9 mouse cellular contexts compared by ENCODE assay signal in the genomic region with DNA sequence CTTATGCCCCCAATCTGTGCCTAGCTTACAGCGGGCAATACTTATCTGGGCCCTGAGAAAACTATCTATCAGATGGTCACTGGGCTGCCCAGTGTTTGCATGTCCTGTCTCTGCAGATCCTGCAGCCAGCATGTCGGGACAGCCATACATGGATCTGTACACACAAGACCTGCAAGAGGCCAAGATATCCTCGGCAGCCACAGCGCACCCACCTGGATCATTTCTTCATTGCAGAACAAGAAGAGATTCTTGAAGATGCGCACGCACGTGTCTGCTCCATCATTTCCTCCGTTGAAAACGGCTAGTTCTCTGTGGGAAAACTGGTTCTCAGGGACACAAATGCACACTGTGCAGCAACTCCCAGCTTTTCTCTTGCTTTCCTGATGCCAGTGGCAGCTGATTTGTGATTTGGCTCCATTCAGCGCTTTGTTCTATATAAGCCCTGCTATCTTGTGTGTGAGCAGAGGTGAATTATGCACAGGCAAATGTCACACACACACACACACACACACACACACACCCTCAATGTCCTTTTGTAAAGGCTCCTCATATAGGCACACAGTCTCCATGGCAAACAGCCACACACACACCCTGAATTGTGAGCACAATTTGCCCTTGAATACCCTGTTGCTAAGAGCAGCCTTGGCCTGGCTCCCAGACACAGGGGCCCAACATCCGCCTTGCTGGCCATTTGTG.
A peak's percentile ranks its signal among the peaks of the same experiment; 100 is the strongest.
DNase-seq lines count a peak whose midpoint lies in the region; ATAC-seq and TF ChIP-seq lines count a peak whose summit lies in the region.
"Had no signal": no experiment of that assay in that cellular context is flagged by ENCODE, and none has a peak within 500 bp of the region (broad histone marks: within the 10 kb centered on the region; RNA-seq: fewer than 3 reads in every experiment).

No protein-coding gene starts in this region.

- no peak for TF ChIP-seq POLR2A in heart, adult 2 months (IDR thresholded peaks at IDR 0.05; ENCODE audit: insufficient read depth, low read depth, low read length)

- H3K27me3 ChIP-seq in heart, adult 2 months (ENCODE audit: control insufficient read depth, insufficient read depth, low read length): no peaks in the 10 kb centered on the region
- H3K27me3 ChIP-seq in forebrain, embryonic 10.5 days (ENCODE audit: poor library complexity, severe bottlenecking): no peaks in the 10 kb centered on the region
- H3K27me3 ChIP-seq in neural tube, embryonic 14.5 days (ENCODE audit: control insufficient read depth, insufficient read depth, low read length): no peaks in the 10 kb centered on the region
- no peaks in the 10 kb centered on the region for H3K27me3 ChIP-seq in intestine, postnatal 0 days (replicated peaks; ENCODE audit: control insufficient read depth, insufficient read depth, low read length)

- H3K36me3 ChIP-seq in heart, adult 2 months (ENCODE audit: control insufficient read depth, insufficient read depth, low read length): no peaks in the 10 kb centered on the region
- H3K36me3 ChIP-seq in forebrain, embryonic 10.5 days (replicated peaks): no peaks in the 10 kb centered on the region
- H3K36me3 ChIP-seq in neural tube, embryonic 14.5 days (ENCODE audit: control insufficient read depth, insufficient read depth, low read length): no peaks in the 10 kb centered on the region
- H3K36me3 ChIP-seq in intestine, postnatal 0 days (ENCODE audit: control insufficient read depth, insufficient read depth): no peaks in the 10 kb centered on the region

- no peaks in the 10 kb centered on the region for H3K9me3 ChIP-seq in forebrain, embryonic 10.5 days
- no peaks in the 10 kb centered on the region for H3K9me3 ChIP-seq in neural tube, embryonic 14.5 days (ENCODE audit: control insufficient read depth, low read length)
- H3K9me3 ChIP-seq in intestine, postnatal 0 days (ENCODE audit: control insufficient read depth): no peaks in the 10 kb centered on the region

- WGBS in heart, adult 2 months: 71% methylated on average over 11 of the region's 11 CpGs
- 82% methylated on average over 11 of the region's 11 CpGs for WGBS in forebrain, embryonic 10.5 days
- 33% methylated on average over 11 of the region's 11 CpGs for WGBS in neural tube, embryonic 14.5 days
- 78% methylated on average over 11 of the region's 11 CpGs for WGBS in intestine, postnatal 0 days

- no peak overlapping the region for H3K9ac ChIP-seq in heart, adult 2 months (ENCODE audit: low read depth, low read length)
- H3K9ac ChIP-seq in neural tube, embryonic 14.5 days (replicated peaks; ENCODE audit: low read depth, low read length): no peak overlapping the region
- H3K9ac ChIP-seq in intestine, postnatal 0 days (ENCODE audit: low read depth, low read length): no peak overlapping the region

- H3K4me1 ChIP-seq in heart, adult 2 months (ENCODE audit: control insufficient read depth, insufficient read depth, low read length): no peaks in the 10 kb centered on the region
- peaks cover 20% of the 10 kb centered on the region for H3K4me1 ChIP-seq in forebrain, embryonic 10.5 days
- H3K4me1 ChIP-seq in neural tube, embryonic 14.5 days (ENCODE audit: control insufficient read depth, insufficient read depth, low read length): 0 out of 2 replicates have a peak, but pooled peaks cover 5% of the 10 kb centered on the region
- no peaks in the 10 kb centered on the region for H3K4me1 ChIP-seq in intestine, postnatal 0 days (replicated peaks; ENCODE audit: control insufficient read depth, insufficient read depth, low read length)

- intact Hi-C loops in heart, adult 2 months (cut with DNase I): no loop called here

- no peak for TF ChIP-seq CTCF in heart, adult 2 months (IDR thresholded peaks at IDR 0.05)
- no peak for TF ChIP-seq CTCF in intestine, postnatal 0 days (IDR thresholded peaks at IDR 0.05; ENCODE audit: low read depth)

- no peak for TF ChIP-seq EP300 in heart, adult 2 months (IDR thresholded peaks at IDR 0.05; ENCODE audit: insufficient read depth, low read depth, low read length)

- H3K4me3 ChIP-seq in heart, adult 2 months: no peak overlapping the region
- no peak overlapping the region for H3K4me3 ChIP-seq in forebrain, embryonic 10.5 days
- no peak overlapping the region for H3K4me3 ChIP-seq in neural tube, embryonic 14.5 days (ENCODE audit: low read depth, low read length)
- no peak overlapping the region for H3K4me3 ChIP-seq in intestine, postnatal 0 days (ENCODE audit: low read depth, low read length)

- no peak overlapping the region for H3K27ac ChIP-seq in heart, adult 2 months
- H3K27ac ChIP-seq in forebrain, embryonic 10.5 days: peak overlapping the region; percentile 75; the same call in 1 of the 2 replicates
- H3K27ac ChIP-seq in neural tube, embryonic 14.5 days (ENCODE audit: low read depth, low read length): peak overlapping the region; percentile 87
- no peak overlapping the region for H3K27ac ChIP-seq in intestine, postnatal 0 days (ENCODE audit: low read depth, low read length)

- ATAC-seq in neural tube, embryonic 14.5 days (ENCODE audit: low read depth): peak; percentile 68
- ATAC-seq in megakaryocyte progenitor cell, adult 5-6 weeks (replicated peaks; ENCODE audit: poor library complexity): no peak
- no peak for ATAC-seq in intestine, postnatal 0 days
- ATAC-seq: Patski had no signal

- no peaks in the 10 kb centered on the region for H3K79me2 ChIP-seq in heart, adult 2 months (replicated peaks; ENCODE audit: control insufficient read depth, insufficient read depth, low read length)

- H3K4me2 ChIP-seq in neural tube, embryonic 14.5 days (ENCODE audit: low read depth, low read length): no peak overlapping the region; the same call in 1 of the 2 replicates
- no peak overlapping the region for H3K4me2 ChIP-seq in intestine, postnatal 0 days (replicated peaks; ENCODE audit: low read depth)

- peak; percentile 39 for DNase-seq in heart, postnatal 4 days
- DNase-seq in heart, adult 2 months: no peak
- DNase-seq in forebrain, embryonic 10.5 days (ENCODE audit: extremely low spot score, low spot score): no peak
- peak; percentile 74 to 83 for DNase-seq in layer of hippocampus, postnatal 10 days (ENCODE audit: low spot score in 2 of 2)
- no peak for DNase-seq in thymus, postnatal 0 days (ENCODE audit: low spot score)

Comparison
In these comparisons a context has a peak if more than half of its experiments do, and no peak if none do; other contexts are left out.
1. DNase-seq: peak in heart, postnatal 4 days (single experiment) and layer of hippocampus, postnatal 10 days (2 of 2); none in heart, adult 2 months (0 of 2), forebrain, embryonic 10.5 days (single experiment) and thymus, postnatal 0 days (single experiment).
2. H3K27ac ChIP-seq: peak in forebrain, embryonic 10.5 days (single experiment) and neural tube, embryonic 14.5 days (single experiment); none in heart, adult 2 months (single experiment) and intestine, postnatal 0 days (single experiment).